Mouse (Mus musculus) cortical plate, adult 2 months (tissue): ENCODE measurements around the gene H1fx.

Source experiments
- CTCF ChIP-seq: fragments of 200-500 bp; IDR thresholded peaks from 2 replicates; pipeline ENCODE4 v1.5.1; 2011; ENCODE audit warnings: mild to moderate bottlenecking, control low read depth, low read length; ENCODE audit not compliant: insufficient read depth; ENCODE audit errors: extremely low read depth
- POLR2A ChIP-seq: fragments of 200-500 bp; IDR thresholded peaks from 2 replicates; pipeline ENCODE4 v1.6.1; 2011; ENCODE audit warnings: mild to moderate bottlenecking, low read length, control low read depth; ENCODE audit not compliant: insufficient read depth; ENCODE audit errors: extremely low read depth

DNA sequence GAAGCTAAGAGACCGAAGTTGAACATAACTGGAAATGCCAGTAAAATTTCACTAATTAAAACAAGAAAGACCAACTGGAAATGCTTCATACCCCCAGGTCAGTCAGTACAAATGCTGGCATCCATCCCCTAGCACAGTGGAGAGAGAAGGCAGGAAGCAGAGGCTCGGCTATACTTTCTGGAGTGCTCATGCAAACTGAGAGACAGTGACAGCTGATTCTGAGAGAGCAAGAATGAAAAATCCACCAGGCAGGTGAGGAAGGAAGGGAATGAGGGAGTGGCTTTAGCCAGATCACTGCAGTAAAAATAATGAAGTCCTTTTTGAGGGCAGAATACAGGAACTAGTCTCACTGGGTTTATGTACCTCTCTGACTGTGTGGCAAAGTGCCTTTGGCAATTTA is 37.7 kb upstream of the H1fx start:
- no peak for TF ChIP-seq CTCF
- no peak for TF ChIP-seq POLR2A
